Mouse (Mus musculus) liver, embryonic 15.5 days (tissue): ENCODE data around the gene Ugcg. TPM values are rescaled to one million over a fixed set of nuclear protein-coding genes. Genes with fewer than 3 reads are reported as not detected.
"Not testable (repeated sequence)": the region's sequence is repeated elsewhere in the genome, so short reads cannot be mapped to it uniquely, and the experiment has no call there.

Experiments
- ATAC-seq: fragments of 200-750 bp; cut with Nextera tagmentation; 2 replicates; pipeline ENCODE4 v1.8.0; 2017; ENCODE audit warnings: moderate number of reproducible peaks, mild to moderate bottlenecking, moderate library complexity; ENCODE audit not compliant: insufficient read depth
- H3K27ac ChIP-seq: fragments of 300-500 bp; sonication (generic); replicated peaks from 2 replicates; pipeline ENCODE4 v1.5.1; 2015; ENCODE audit warnings: mild to moderate bottlenecking, inconsistent platforms
- H3K27me3 ChIP-seq: fragments of 300-500 bp; sonication (generic); 2 replicates; pipeline ENCODE4 v1.6.1; 2015; ENCODE audit warnings: mild to moderate bottlenecking, inconsistent platforms
- H3K36me3 ChIP-seq: fragments of 300-500 bp; sonication (generic); replicated peaks from 2 replicates; pipeline ENCODE4 v1.6.1; 2015; ENCODE audit warnings: moderate library complexity, mild to moderate bottlenecking, inconsistent platforms
- H3K4me1 ChIP-seq: fragments of 300-500 bp; sonication (generic); replicated peaks from 2 replicates; pipeline ENCODE4 v1.6.1; 2015; ENCODE audit warnings: inconsistent platforms
- H3K4me2 ChIP-seq: fragments of 300-500 bp; sonication (generic); 2 replicates; pipeline ENCODE4 v1.6.1; 2015; ENCODE audit warnings: moderate library complexity, mild to moderate bottlenecking, inconsistent platforms
- H3K4me3 ChIP-seq: fragments of 300-500 bp; sonication (generic); replicated peaks from 2 replicates; pipeline ENCODE4 v1.5.1; 2015; ENCODE audit warnings: mild to moderate bottlenecking, inconsistent platforms
- H3K9ac ChIP-seq: fragments of 300-500 bp; sonication (generic); 2 replicates; pipeline ENCODE4 v1.6.1; 2015; ENCODE audit warnings: moderate library complexity, mild to moderate bottlenecking, inconsistent platforms
- H3K9me3 ChIP-seq: fragments of 300-500 bp; sonication (generic); replicated peaks from 2 replicates; pipeline ENCODE4 v1.6.1; 2016; ENCODE audit warnings: inconsistent platforms
- WGBS: fragments of 180-500 bp; shearing (Covaris S2); methylation state at CpG from one replicate; pipeline ENCODE4 v1.1.7; 2015; ENCODE audit warnings: mixed read lengths; ENCODE audit not compliant: insufficient replicate concordance; 5-methylcytosine and 5-hydroxymethylcytosine counted together
- polyA plus RNA-seq: library from polyadenylated mRNA; unstranded; fragments of >200 nt; fragmentation: Nextera tagmentation; extraction: Ambion mirVana; gene quantifications from 2 replicates; pipeline ENCODE4 v1.2.1, GENCODE M21; 2015

The Ugcg gene
- polyA plus RNA-seq, 1 experiment from 2014 or later = 5.0 TPM

GRCm38 (mm10) chr4:59259806-59260205 lies 70.7 kb downstream of the Ugcg start:
- no peak overlapping the region for H3K4me3 ChIP-seq
- no peak for ATAC-seq
- H3K27me3 ChIP-seq = no peaks in the 10 kb centered on the region
- 47% methylated on average over 1 of the region's 1 CpGs for WGBS
- peak overlapping the region; percentile 29 for H3K4me2 ChIP-seq
- no peaks in the 10 kb centered on the region for H3K9me3 ChIP-seq
- H3K9ac ChIP-seq = no peak overlapping the region
- no peaks in the 10 kb centered on the region for H3K36me3 ChIP-seq
- peak overlapping the region; percentile 56 for H3K27ac ChIP-seq
- peaks cover 50% of the 10 kb centered on the region for H3K4me1 ChIP-seq

- H3K27me3 ChIP-seq = no peaks in the 10 kb centered on the region
- no peaks in the 10 kb centered on the region for H3K9me3 ChIP-seq
- no peak overlapping the region for H3K4me3 ChIP-seq
- no peak overlapping the region for H3K9ac ChIP-seq
- peak overlapping the region; percentile 29 for H3K4me2 ChIP-seq
- 39% methylated on average over 13 of the region's 13 CpGs for WGBS
- ATAC-seq = no peak
- peak overlapping the region; percentile 60 for H3K27ac ChIP-seq
- no peaks in the 10 kb centered on the region for H3K36me3 ChIP-seq
- H3K4me1 ChIP-seq = peaks cover 54% of the 10 kb centered on the region
Observed at GRCm38 (mm10) chr4:59260871-59261515, 71.9 kb downstream of the Ugcg start.

GRCm38 (mm10) chr4:59261582-59261981 lies 72.5 kb downstream of the Ugcg start:
- Histone ChIP-seq H3K4me1 (peaks cover 54% of the 10 kb centered on the region), H3K27ac (0 out of 2 replicates have a peak overlapping the region, but pooled peaks have one; percentile 11)
- H3K4me3 ChIP-seq, H3K27me3 ChIP-seq, H3K4me2 ChIP-seq, H3K36me3 ChIP-seq, ATAC-seq, H3K9me3 ChIP-seq, H3K9ac ChIP-seq: not testable (repeated sequence)
- 60% methylated on average over 9 of the region's 10 CpGs for WGBS

- no peaks in the 10 kb centered on the region for H3K36me3 ChIP-seq
- peaks cover 54% of the 10 kb centered on the region for H3K4me1 ChIP-seq
- H3K27ac ChIP-seq = 0 out of 2 replicates have a peak overlapping the region, but pooled peaks have one; percentile 11
- no peaks in the 10 kb centered on the region for H3K9me3 ChIP-seq
- H3K4me2 ChIP-seq = no peak overlapping the region
- whole genome bisulfite sequencing = 54% methylated on average over 6 of the region's 6 CpGs
- no peak overlapping the region for H3K9ac ChIP-seq
- no peaks in the 10 kb centered on the region for H3K27me3 ChIP-seq
- H3K4me3 ChIP-seq = no peak overlapping the region
- no peak for ATAC-seq
Observed at GRCm38 (mm10) chr4:59262156-59262555, 73.1 kb downstream of the Ugcg start.

- peaks cover 51% of the 10 kb centered on the region for H3K4me1 ChIP-seq
- no peaks in the 10 kb centered on the region for H3K27me3 ChIP-seq
- no peaks in the 10 kb centered on the region for H3K9me3 ChIP-seq
- H3K9ac ChIP-seq = no peak overlapping the region
- no peak overlapping the region for H3K27ac ChIP-seq
- no peak for ATAC-seq
- H3K4me3 ChIP-seq = no peak overlapping the region
- H3K36me3 ChIP-seq = no peaks in the 10 kb centered on the region
- H3K4me2 ChIP-seq = no peak overlapping the region
- 38% methylated on average over 2 of the region's 2 CpGs for WGBS
Observed at GRCm38 (mm10) chr4:59263418-59263817, 74.4 kb downstream of the Ugcg start.

GRCm38 (mm10) chr4:59264611-59265095 lies 75.6 kb downstream of the Ugcg start:
- H3K27me3 ChIP-seq = no peaks in the 10 kb centered on the region
- no peak for ATAC-seq
- H3K9me3 ChIP-seq = no peaks in the 10 kb centered on the region
- H3K27ac ChIP-seq = 0 out of 2 replicates have a peak overlapping the region, but pooled peaks have one; percentile 9
- no peak overlapping the region for H3K9ac ChIP-seq
- 0 out of 2 replicates have a peak, but pooled peaks cover 7% of the 10 kb centered on the region for H3K36me3 ChIP-seq
- peaks cover 40% of the 10 kb centered on the region for H3K4me1 ChIP-seq
- no peak overlapping the region for H3K4me2 ChIP-seq
- no peak overlapping the region for H3K4me3 ChIP-seq
- 67% methylated on average over 7 of the region's 7 CpGs for WGBS

GRCm38 (mm10) chr4:59265182-59265581 lies 76.1 kb downstream of the Ugcg start:
- H3K4me1 ChIP-seq = peaks cover 35% of the 10 kb centered on the region
- H3K9me3 ChIP-seq = no peaks in the 10 kb centered on the region
- H3K27ac ChIP-seq = 0 out of 2 replicates have a peak overlapping the region, but pooled peaks have one; percentile 9
- WGBS = 28% methylated on average over 5 of the region's 5 CpGs
- H3K27me3 ChIP-seq = no peaks in the 10 kb centered on the region
- H3K4me2 ChIP-seq = no peak overlapping the region
- no peak overlapping the region for H3K4me3 ChIP-seq
- H3K36me3 ChIP-seq = 0 out of 2 replicates have a peak, but pooled peaks cover 7% of the 10 kb centered on the region
- no peak for ATAC-seq
- H3K9ac ChIP-seq = no peak overlapping the region

GRCm38 (mm10) chr4:59265631-59266030 lies 76.6 kb downstream of the Ugcg start:
- peaks cover 30% of the 10 kb centered on the region for H3K4me1 ChIP-seq
- H3K27ac ChIP-seq = 0 out of 2 replicates have a peak overlapping the region, but pooled peaks have one; percentile 9
- H3K4me3 ChIP-seq = no peak overlapping the region
- WGBS = 31% methylated on average over 5 of the region's 5 CpGs
- no peak for ATAC-seq
- H3K9me3 ChIP-seq = no peaks in the 10 kb centered on the region
- H3K4me2 ChIP-seq = no peak overlapping the region
- H3K27me3 ChIP-seq = no peaks in the 10 kb centered on the region
- 0 out of 2 replicates have a peak, but pooled peaks cover 7% of the 10 kb centered on the region for H3K36me3 ChIP-seq
- no peak overlapping the region for H3K9ac ChIP-seq

Other genes starting within 250 kb of the Ugcg start
- gene Zkscan16, start 245.6 kb upstream of the Ugcg start, polyA plus RNA-seq = 0.02 and 0.05 TPM in 2 replicates
- gene Ptgr1, start 202.1 kb upstream of the Ugcg start, polyA plus RNA-seq = 12.4 and 15.1 TPM in 2 replicates
- gene Dnajc25, start 194.2 kb upstream of the Ugcg start, polyA plus RNA-seq = 4.9 and 6.2 TPM in 2 replicates
- gene Gm20503, start 186.0 kb upstream of the Ugcg start, polyA plus RNA-seq = 7.5 and 8.5 TPM in 2 replicates
- gene Gng10, start 154.2 kb upstream of the Ugcg start, polyA plus RNA-seq = 16.8 and 20.0 TPM in 2 replicates
- not detected in 2 replicates for gene AI481877, start 50.3 kb upstream of the Ugcg start, polyA plus RNA-seq
- 9.6 and 10.0 TPM in 2 replicates for gene Susd1, start 249.4 kb downstream of the Ugcg start, polyA plus RNA-seq